Mouse (Mus musculus) cerebellum, adult 2 months (tissue): Measurements from ENCODE around the gene Uso1.

Experiments
- CTCF ChIP-seq: fragments of 200-500 bp; IDR thresholded peaks from 2 replicates; pipeline ENCODE4 v1.5.1; 2011; ENCODE audit warnings: low read depth, mild to moderate bottlenecking, control low read depth, low read length, moderate library complexity, borderline replicate concordance; ENCODE audit not compliant: insufficient read depth
- POLR2A ChIP-seq: fragments of 200-500 bp; IDR thresholded peaks from 2 replicates; pipeline ENCODE4 v1.6.1; 2011; ENCODE audit warnings: low read length, control low read depth, borderline replicate concordance; ENCODE audit not compliant: insufficient read depth

DNA sequence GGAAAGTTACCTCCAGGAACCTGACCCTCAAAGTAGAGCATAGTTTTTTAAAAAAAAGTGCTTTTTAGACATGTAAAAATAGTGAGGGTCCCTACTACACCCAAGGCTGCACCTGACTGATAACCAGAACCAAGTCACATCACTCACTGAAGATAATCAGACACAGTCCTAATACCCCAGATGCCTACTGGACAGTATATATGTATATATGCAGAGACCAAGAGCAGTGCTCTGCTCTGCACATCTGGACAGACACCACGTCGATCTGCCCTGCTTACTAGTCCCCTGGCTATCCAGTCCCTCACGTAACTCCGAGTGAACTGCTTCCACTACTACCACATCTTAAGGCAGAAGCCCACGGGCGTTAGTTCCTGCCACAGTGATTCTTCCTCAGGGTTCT, 23.5 kb upstream of the Uso1 start:
- no peak for TF ChIP-seq POLR2A
- TF ChIP-seq CTCF = no peak
